Mouse (Mus musculus): ENCODE results near the gene Ddx59. TPM values are rescaled to one million over a fixed set of nuclear protein-coding genes. Genes with fewer than 3 reads are reported as not detected.
A peak's percentile ranks its signal among the peaks of the same experiment; 100 is the strongest.

Gene Ddx59
- polyA plus RNA-seq (2015; fragmentation: Nextera tagmentation; extraction: Ambion mirVana): 12.7 TPM in 2 replicates

GRCm38 (mm10) chr1:136414798-136415755 is at the start of gene Ddx59:
Gene Ddx59 (plus strand): TSS chr1:136415271.
- no peaks in the 10 kb centered on the region; the same call in 1 of the 2 replicates for H3K36me3 ChIP-seq (ENCODE audit: control insufficient read depth, insufficient read depth)
- H3K27me3 ChIP-seq (ENCODE audit: control insufficient read depth, insufficient read depth, low read length): no peaks in the 10 kb centered on the region
- peak within 1 kb of the TSS; percentile 87 for H3K9ac ChIP-seq (ENCODE audit: low read length)
- WGBS: 3% methylated on average over 67 of the region's 78 CpGs
- no peaks in the 10 kb centered on the region for H3K4me1 ChIP-seq (ENCODE audit: control insufficient read depth, insufficient read depth, low read length)
- peak within 1 kb of the TSS; percentile 71 for H3K4me3 ChIP-seq (ENCODE audit: low read length)
- peak within 1 kb of the TSS; percentile 68 for H3K4me2 ChIP-seq (ENCODE audit: low read depth, low read length)
- peak; percentile 100 for ATAC-seq (replicated peaks; ENCODE audit: extremely low read depth, insufficient read depth, low FRiP score)
- no peaks in the 10 kb centered on the region for H3K9me3 ChIP-seq (replicated peaks; ENCODE audit: control insufficient read depth, low read length)
- H3K27ac ChIP-seq (ENCODE audit: low read length): peak within 1 kb of the TSS; percentile 98

- Histone ChIP-seq H3K9ac (ENCODE audit: low read length) (no peak overlapping the region), H3K9me3 (replicated peaks; ENCODE audit: control insufficient read depth, low read length) (no peaks in the 10 kb centered on the region), H3K4me2 (ENCODE audit: low read depth, low read length) (no peak overlapping the region), H3K4me3 (ENCODE audit: low read length) (no peak overlapping the region), H3K4me1 (ENCODE audit: control insufficient read depth, insufficient read depth, low read length) (no peaks in the 10 kb centered on the region), H3K36me3 (ENCODE audit: control insufficient read depth, insufficient read depth) (no peaks in the 10 kb centered on the region), H3K27ac (ENCODE audit: low read length) (no peak overlapping the region), H3K27me3 (ENCODE audit: control insufficient read depth, insufficient read depth, low read length) (no peaks in the 10 kb centered on the region)
- WGBS: 66% methylated on average over 3 of the region's 3 CpGs
- ATAC-seq (replicated peaks; ENCODE audit: extremely low read depth, insufficient read depth, low FRiP score): no peak
Measured at GRCm38 (mm10) chr1:136365986-136366385, 49.1 kb upstream of the Ddx59 start.

DNA sequence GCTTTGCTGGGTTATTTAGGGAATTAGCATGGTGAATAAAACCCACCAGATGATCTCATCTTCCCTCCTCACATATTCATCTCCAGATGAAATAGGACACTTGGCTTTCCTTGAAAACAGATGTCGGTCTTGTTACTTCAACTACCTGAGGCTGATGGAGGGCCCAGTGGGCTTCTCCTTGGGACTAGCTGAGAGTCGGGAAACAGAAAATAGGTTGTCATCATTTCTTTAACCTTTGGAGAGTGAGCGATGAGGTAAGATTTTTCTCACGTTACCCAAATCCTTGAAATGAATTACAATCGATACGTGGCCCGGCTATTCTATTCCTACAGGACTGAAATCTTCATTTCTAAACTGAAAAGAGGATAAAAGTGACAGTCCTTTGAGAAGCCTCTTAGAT is 35.8 kb upstream of the Ddx59 start:
- Histone ChIP-seq H3K4me1 (ENCODE audit: control insufficient read depth, insufficient read depth, low read length) (no peaks in the 10 kb centered on the region), H3K27ac (ENCODE audit: low read length) (no peak overlapping the region), H3K9me3 (replicated peaks; ENCODE audit: control insufficient read depth, low read length) (peaks cover 3% of the 10 kb centered on the region; the same call in 1 of the 2 replicates), H3K36me3 (ENCODE audit: control insufficient read depth, insufficient read depth) (no peaks in the 10 kb centered on the region), H3K4me3 (ENCODE audit: low read length) (no peak overlapping the region), H3K27me3 (ENCODE audit: control insufficient read depth, insufficient read depth, low read length) (no peaks in the 10 kb centered on the region), H3K4me2 (ENCODE audit: low read depth, low read length) (no peak overlapping the region), H3K9ac (ENCODE audit: low read length) (no peak overlapping the region)
- whole genome bisulfite sequencing: 93% methylated on average over 7 of the region's 7 CpGs
- no peak for ATAC-seq (replicated peaks; ENCODE audit: extremely low read depth, insufficient read depth, low FRiP score)

DNA sequence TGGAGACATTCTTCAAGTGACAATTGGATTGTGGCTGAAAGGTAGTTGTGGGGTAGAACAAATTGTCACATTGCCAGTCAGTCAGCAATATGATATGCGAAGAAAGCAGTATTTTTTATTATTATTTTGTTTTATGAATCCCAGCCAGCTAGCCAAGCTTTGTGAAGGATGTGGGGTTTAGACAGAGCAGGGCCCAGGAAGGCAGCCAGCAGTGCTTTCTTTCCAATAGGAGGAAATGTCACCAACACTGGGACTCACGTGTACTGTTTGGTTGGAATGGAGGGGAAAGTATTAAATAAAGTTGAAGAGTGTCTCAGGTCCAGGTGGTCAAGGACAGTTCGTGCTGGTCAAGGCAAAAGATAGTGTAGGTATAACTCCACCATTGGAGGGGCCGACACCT is 34.9 kb upstream of the Ddx59 start:
- H3K4me3 ChIP-seq (ENCODE audit: low read length): no peak overlapping the region
- no peak overlapping the region for H3K27ac ChIP-seq (ENCODE audit: low read length)
- no peaks in the 10 kb centered on the region for H3K27me3 ChIP-seq (ENCODE audit: control insufficient read depth, insufficient read depth, low read length)
- H3K4me2 ChIP-seq (ENCODE audit: low read depth, low read length): no peak overlapping the region
- 79% methylated on average over 4 of the region's 4 CpGs for WGBS
- peaks cover 3% of the 10 kb centered on the region; the same call in 1 of the 2 replicates for H3K9me3 ChIP-seq (replicated peaks; ENCODE audit: control insufficient read depth, low read length)
- no peaks in the 10 kb centered on the region for H3K36me3 ChIP-seq (ENCODE audit: control insufficient read depth, insufficient read depth)
- no peak overlapping the region for H3K9ac ChIP-seq (ENCODE audit: low read length)
- H3K4me1 ChIP-seq (ENCODE audit: control insufficient read depth, insufficient read depth, low read length): no peaks in the 10 kb centered on the region
- no peak for ATAC-seq (replicated peaks; ENCODE audit: extremely low read depth, insufficient read depth, low FRiP score)

- Histone ChIP-seq H3K4me3 (ENCODE audit: low read length) (no peak overlapping the region), H3K27me3 (ENCODE audit: control insufficient read depth, insufficient read depth, low read length) (no peaks in the 10 kb centered on the region), H3K9me3 (replicated peaks; ENCODE audit: control insufficient read depth, low read length) (peaks cover 3% of the 10 kb centered on the region; the same call in 1 of the 2 replicates), H3K4me1 (ENCODE audit: control insufficient read depth, insufficient read depth, low read length) (no peaks in the 10 kb centered on the region), H3K27ac (ENCODE audit: low read length) (peak overlapping the region; percentile 21; the same call in 1 of the 2 replicates), H3K36me3 (ENCODE audit: control insufficient read depth, insufficient read depth) (no peaks in the 10 kb centered on the region), H3K9ac (ENCODE audit: low read length) (no peak overlapping the region), H3K4me2 (ENCODE audit: low read depth, low read length) (no peak overlapping the region)
- 83% methylated on average over 8 of the region's 8 CpGs for WGBS
- no peak for ATAC-seq (replicated peaks; ENCODE audit: extremely low read depth, insufficient read depth, low FRiP score)
Measured at GRCm38 (mm10) chr1:136380606-136381005, 34.5 kb upstream of the Ddx59 start.

DNA sequence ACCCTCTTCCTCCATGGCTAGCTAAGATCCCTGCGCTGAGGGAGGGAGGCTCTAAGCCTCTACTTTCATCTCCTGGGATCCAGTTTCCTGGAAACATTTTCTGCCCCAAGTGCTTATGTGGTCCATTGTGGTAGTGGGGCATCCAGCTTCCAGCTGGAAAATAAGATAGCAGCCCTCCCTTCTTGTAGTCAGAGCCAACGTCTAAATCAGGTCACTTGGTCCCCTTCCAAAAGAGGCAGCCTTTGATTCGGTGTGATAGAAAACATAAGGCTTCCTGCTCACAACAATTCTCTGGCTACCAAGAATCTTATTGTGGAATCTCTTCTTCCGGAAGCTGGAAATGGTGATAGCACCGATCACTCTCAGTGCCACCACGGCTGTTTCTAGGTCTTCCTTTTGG is 33.9 kb upstream of the Ddx59 start:
- ATAC-seq (replicated peaks; ENCODE audit: extremely low read depth, insufficient read depth, low FRiP score): no peak; the same call in 1 of the 2 replicates
- WGBS: 63% methylated on average over 6 of the region's 6 CpGs

DNA sequence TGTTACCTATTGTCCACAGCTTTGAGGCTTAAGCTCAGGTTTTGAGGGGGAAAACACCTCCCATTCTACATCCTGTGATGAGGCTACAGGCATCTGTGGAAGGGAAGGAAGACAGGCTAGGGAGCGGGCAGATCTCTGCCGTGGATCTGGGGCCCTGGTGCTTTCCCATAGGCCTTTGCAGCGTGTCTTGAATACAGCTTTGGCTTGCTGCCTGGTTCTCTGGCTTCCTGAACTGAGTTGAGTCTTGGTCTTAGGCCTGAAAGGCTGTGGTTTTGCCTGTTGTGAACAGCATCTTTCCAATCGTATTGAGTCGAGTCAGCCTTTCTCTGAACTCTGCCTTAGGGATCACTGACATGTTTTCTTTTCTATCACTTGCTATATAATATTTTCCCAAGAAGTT is 33.5 kb upstream of the Ddx59 start:
- ATAC-seq (replicated peaks; ENCODE audit: extremely low read depth, insufficient read depth, low FRiP score): 0 out of 2 replicates have a peak, but pooled peaks have one; percentile 23
- no peak overlapping the region for H3K9ac ChIP-seq (ENCODE audit: low read length)

More for the DNA sequence above, 33.9 kb upstream of the Ddx59 start:
- H3K4me1 ChIP-seq (ENCODE audit: control insufficient read depth, insufficient read depth, low read length): no peaks in the 10 kb centered on the region
- H3K9me3 ChIP-seq (replicated peaks; ENCODE audit: control insufficient read depth, low read length): peaks cover 3% of the 10 kb centered on the region; the same call in 1 of the 2 replicates
- H3K9ac ChIP-seq (ENCODE audit: low read length): no peak overlapping the region
- peak overlapping the region; percentile 21; the same call in 1 of the 2 replicates for H3K27ac ChIP-seq (ENCODE audit: low read length)
- no peaks in the 10 kb centered on the region for H3K36me3 ChIP-seq (ENCODE audit: control insufficient read depth, insufficient read depth)
- no peak overlapping the region for H3K4me2 ChIP-seq (ENCODE audit: low read depth, low read length)
- no peak overlapping the region for H3K4me3 ChIP-seq (ENCODE audit: low read length)
- H3K27me3 ChIP-seq (ENCODE audit: control insufficient read depth, insufficient read depth, low read length): no peaks in the 10 kb centered on the region

DNA sequence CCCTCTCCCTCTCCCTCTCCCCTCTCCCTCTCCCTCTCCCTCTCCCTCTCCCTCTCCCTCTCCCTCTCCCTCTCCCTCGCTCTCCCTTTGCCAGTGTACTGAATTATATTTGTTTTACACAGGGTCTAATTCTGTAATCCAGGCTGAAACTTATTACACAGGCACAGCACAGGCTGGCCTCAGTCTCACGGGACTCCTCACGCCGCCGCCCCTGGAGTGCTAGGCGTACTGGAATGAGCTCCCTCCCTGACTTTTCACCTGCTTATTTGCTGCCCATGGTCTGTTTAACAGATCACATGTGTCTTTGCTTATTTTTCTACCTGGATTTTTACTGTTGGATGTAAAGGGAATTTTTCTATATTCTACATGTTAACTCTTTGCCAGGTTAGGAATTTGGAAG is 28.2 kb upstream of the Ddx59 start:
- no peak for ATAC-seq (replicated peaks; ENCODE audit: extremely low read depth, insufficient read depth, low FRiP score)
- Histone ChIP-seq H3K4me2 (ENCODE audit: low read depth, low read length) (no peak overlapping the region), H3K27ac (ENCODE audit: low read length) (no peak overlapping the region), H3K36me3 (ENCODE audit: control insufficient read depth, insufficient read depth) (no peaks in the 10 kb centered on the region), H3K9ac (ENCODE audit: low read length) (no peak overlapping the region), H3K4me3 (ENCODE audit: low read length) (no peak overlapping the region), H3K27me3 (ENCODE audit: control insufficient read depth, insufficient read depth, low read length) (no peaks in the 10 kb centered on the region), H3K4me1 (ENCODE audit: control insufficient read depth, insufficient read depth, low read length) (no peaks in the 10 kb centered on the region), H3K9me3 (replicated peaks; ENCODE audit: control insufficient read depth, low read length) (no peaks in the 10 kb centered on the region)
- WGBS: 41% methylated on average over 6 of the region's 6 CpGs

More for the DNA sequence above, 33.5 kb upstream of the Ddx59 start:
- Histone ChIP-seq H3K36me3 (ENCODE audit: control insufficient read depth, insufficient read depth) (no peaks in the 10 kb centered on the region), H3K4me1 (ENCODE audit: control insufficient read depth, insufficient read depth, low read length) (no peaks in the 10 kb centered on the region), H3K27ac (ENCODE audit: low read length) (peak overlapping the region; percentile 19; the same call in 1 of the 2 replicates), H3K9me3 (replicated peaks; ENCODE audit: control insufficient read depth, low read length) (peaks cover 3% of the 10 kb centered on the region; the same call in 1 of the 2 replicates), H3K4me2 (ENCODE audit: low read depth, low read length) (no peak overlapping the region), H3K27me3 (ENCODE audit: control insufficient read depth, insufficient read depth, low read length) (no peaks in the 10 kb centered on the region), H3K4me3 (ENCODE audit: low read length) (no peak overlapping the region)
- 66% methylated on average over 5 of the region's 5 CpGs for WGBS

DNA sequence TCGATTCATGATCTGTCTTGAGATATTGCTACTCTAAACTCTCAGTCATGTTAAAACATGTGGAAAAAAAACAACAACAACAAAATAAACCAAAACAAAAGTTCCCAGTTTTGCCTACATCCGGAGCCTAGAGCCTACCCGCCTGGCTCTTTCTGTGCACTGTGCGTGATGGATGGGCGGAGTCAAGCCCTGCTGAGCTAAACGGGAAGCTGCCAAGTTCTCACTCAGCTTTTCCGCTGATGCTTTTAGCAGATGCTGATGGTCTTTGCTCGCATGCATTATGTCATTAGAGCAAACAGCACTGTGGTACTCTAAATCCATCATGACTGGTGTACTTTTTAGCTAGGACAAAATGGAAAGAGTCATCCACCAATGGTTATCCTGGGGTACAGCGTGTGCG is 20.6 kb upstream of the Ddx59 start:
- peak overlapping the region; percentile 39; the same call in 1 of the 2 replicates for H3K4me2 ChIP-seq (ENCODE audit: low read depth, low read length)
- WGBS: 31% methylated on average over 10 of the region's 10 CpGs
- H3K27me3 ChIP-seq (ENCODE audit: control insufficient read depth, insufficient read depth, low read length): no peaks in the 10 kb centered on the region
- no peak overlapping the region for H3K9ac ChIP-seq (ENCODE audit: low read length)
- H3K36me3 ChIP-seq (ENCODE audit: control insufficient read depth, insufficient read depth): no peaks in the 10 kb centered on the region
- H3K27ac ChIP-seq (ENCODE audit: low read length): no peak overlapping the region
- H3K9me3 ChIP-seq (replicated peaks; ENCODE audit: control insufficient read depth, low read length): no peaks in the 10 kb centered on the region
- ATAC-seq (replicated peaks; ENCODE audit: extremely low read depth, insufficient read depth, low FRiP score): no peak; the same call in 1 of the 2 replicates
- H3K4me3 ChIP-seq (ENCODE audit: low read length): no peak overlapping the region
- peaks cover 3% of the 10 kb centered on the region for H3K4me1 ChIP-seq (ENCODE audit: control insufficient read depth, insufficient read depth, low read length)

Data from heart, embryonic 16.5 days (tissue).